Mouse (Mus musculus): Measurements from ENCODE around the gene Slc2a5. TPM values are rescaled to one million over a fixed set of nuclear protein-coding genes. Genes with fewer than 3 reads are reported as not detected.

The Slc2a5 gene
- polyA plus RNA-seq, 1 experiment from 2014 or later = 0.30 TPM

GRCm38 (mm10) chr4:150177122-150177521 lies 58.0 kb downstream of the Slc2a5 start:
- Histone ChIP-seq H3K36me3 (no peaks in the 10 kb centered on the region), H3K27ac (no peak overlapping the region), H3K9me3 (replicated peaks) (peaks cover 5% of the 10 kb centered on the region; the same call in 1 of the 2 replicates), H3K4me1 (peaks cover 17% of the 10 kb centered on the region), H3K4me2 (peak overlapping the region; percentile 56), H3K4me3 (no peak overlapping the region), H3K9ac (0 out of 2 replicates have a peak overlapping the region, but pooled peaks have one; percentile 15), H3K27me3 (replicated peaks) (no peaks in the 10 kb centered on the region)
- 46% methylated on average over 8 of the region's 8 CpGs for WGBS (ENCODE audit: insufficient replicate concordance)
- no peak for ATAC-seq

DNA sequence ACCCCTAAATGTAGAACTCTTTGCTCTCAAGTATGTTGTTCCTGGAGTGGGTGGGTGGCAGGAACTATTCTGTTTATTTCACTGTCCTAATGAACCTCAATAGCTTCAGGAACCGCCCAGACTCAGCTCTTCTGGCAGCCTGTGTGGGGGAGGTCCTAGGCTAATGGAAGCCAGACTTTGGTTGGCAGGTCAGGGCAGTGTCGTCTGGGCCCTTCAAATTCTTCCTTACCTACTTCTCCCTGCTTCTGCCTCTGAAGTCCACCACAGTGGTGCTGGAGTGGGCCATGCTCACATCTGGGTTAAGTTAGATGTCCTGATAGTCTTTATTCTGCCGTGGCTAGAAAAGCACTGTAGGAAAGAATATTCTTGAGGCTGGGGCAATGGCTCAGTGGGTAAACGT lies 59.0 kb downstream of the Slc2a5 start:
- ATAC-seq = no peak
- H3K36me3 ChIP-seq = no peaks in the 10 kb centered on the region
- no peak overlapping the region for H3K4me3 ChIP-seq
- no peak overlapping the region for H3K9ac ChIP-seq
- H3K4me1 ChIP-seq = peaks cover 11% of the 10 kb centered on the region
- H3K9me3 ChIP-seq (replicated peaks) = peaks cover 5% of the 10 kb centered on the region; the same call in 1 of the 2 replicates
- H3K27me3 ChIP-seq (replicated peaks) = no peaks in the 10 kb centered on the region
- H3K4me2 ChIP-seq = no peak overlapping the region
- no peak overlapping the region for H3K27ac ChIP-seq
- WGBS (ENCODE audit: insufficient replicate concordance) = 55% methylated on average over 4 of the region's 4 CpGs

DNA sequence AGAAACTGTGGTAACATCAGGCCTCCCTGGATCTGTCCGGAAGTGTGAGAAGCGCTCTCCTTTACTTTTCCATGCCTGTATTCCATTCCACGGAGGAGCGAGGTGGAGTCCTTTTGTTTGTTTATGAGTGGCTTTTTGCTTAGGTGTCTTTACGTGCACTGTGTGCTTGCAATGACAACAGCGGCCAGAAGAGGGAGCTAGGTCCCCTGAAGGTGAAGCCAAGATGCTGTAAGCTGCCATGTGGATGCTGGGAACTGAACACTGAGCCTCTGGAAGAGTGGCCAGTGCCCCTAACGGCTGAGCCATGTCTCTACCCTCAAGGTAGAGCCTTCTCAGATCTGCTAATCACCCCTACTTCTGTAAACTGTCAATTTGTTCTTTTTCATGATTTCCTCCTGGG lies 62.2 kb downstream of the Slc2a5 start:
- H3K27me3 ChIP-seq (replicated peaks) = no peaks in the 10 kb centered on the region
- no peak overlapping the region for H3K4me3 ChIP-seq
- no peak for ATAC-seq
- H3K27ac ChIP-seq = no peak overlapping the region
- H3K9ac ChIP-seq = no peak overlapping the region
- WGBS (ENCODE audit: insufficient replicate concordance) = 76% methylated on average over 7 of the region's 7 CpGs
- peaks cover 5% of the 10 kb centered on the region; the same call in 1 of the 2 replicates for H3K9me3 ChIP-seq (replicated peaks)
- no peak overlapping the region for H3K4me2 ChIP-seq
- no peaks in the 10 kb centered on the region for H3K36me3 ChIP-seq
- peaks cover 8% of the 10 kb centered on the region for H3K4me1 ChIP-seq

DNA sequence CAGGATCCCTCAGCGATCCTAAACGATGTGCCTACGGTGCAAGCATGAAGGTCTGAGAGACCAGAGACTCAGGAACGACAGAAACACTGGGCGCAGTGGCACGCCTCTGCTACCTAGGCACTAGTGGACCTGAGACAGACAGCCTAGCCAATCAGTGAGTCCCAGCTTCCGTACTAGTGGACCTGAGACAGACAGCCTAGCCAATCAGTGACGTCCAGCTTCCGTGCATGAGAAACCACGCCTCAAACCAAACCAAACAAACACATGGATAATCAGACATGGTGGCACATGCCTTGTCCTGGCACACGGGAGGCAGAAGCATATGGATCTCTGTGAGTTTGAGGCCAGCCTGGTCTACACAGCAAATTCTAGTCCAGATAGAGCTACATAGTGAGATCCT lies 69.2 kb downstream of the Slc2a5 start:
- H3K27me3 ChIP-seq (replicated peaks) = no peaks in the 10 kb centered on the region
- H3K27ac ChIP-seq = no peak overlapping the region
- H3K36me3 ChIP-seq = no peaks in the 10 kb centered on the region
- H3K4me3 ChIP-seq = no peak overlapping the region
- no peaks in the 10 kb centered on the region for H3K4me1 ChIP-seq
- peak; percentile 61; the same call in 1 of the 2 replicates for ATAC-seq
- H3K9ac ChIP-seq = no peak overlapping the region
- WGBS (ENCODE audit: insufficient replicate concordance) = 32% methylated on average over 11 of the region's 11 CpGs
- H3K9me3 ChIP-seq (replicated peaks) = no peaks in the 10 kb centered on the region
- peak overlapping the region; percentile 35; the same call in 1 of the 2 replicates for H3K4me2 ChIP-seq

DNA sequence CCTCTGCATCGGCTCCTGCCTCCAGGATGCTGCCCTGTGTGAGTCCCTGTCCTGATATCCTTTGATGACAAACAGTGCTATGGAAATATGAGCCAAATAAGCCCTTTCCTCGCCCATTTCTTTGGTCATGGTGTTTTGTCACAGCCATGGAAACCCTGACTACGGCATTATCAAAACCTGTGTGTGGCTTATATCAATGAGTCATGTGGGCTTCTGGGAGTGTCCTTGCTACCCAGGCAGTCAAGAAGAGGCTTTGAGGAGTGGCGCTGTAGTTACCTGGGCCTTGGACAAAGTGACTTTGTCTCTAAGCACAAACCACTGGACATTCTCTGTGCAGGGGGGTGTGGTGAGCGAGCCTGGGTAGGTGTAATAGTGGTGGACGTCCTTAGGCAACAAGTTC lies 73.1 kb downstream of the Slc2a5 start:
- Histone ChIP-seq H3K36me3 (no peaks in the 10 kb centered on the region), H3K4me1 (no peaks in the 10 kb centered on the region), H3K27ac (no peak overlapping the region), H3K4me2 (no peak overlapping the region), H3K9ac (no peak overlapping the region), H3K4me3 (no peak overlapping the region), H3K9me3 (replicated peaks) (no peaks in the 10 kb centered on the region), H3K27me3 (replicated peaks) (no peaks in the 10 kb centered on the region)
- 61% methylated on average over 6 of the region's 6 CpGs for WGBS (ENCODE audit: insufficient replicate concordance)
- no peak for ATAC-seq

Other genes with a start within 250 kb of the Slc2a5 start
- gene Spsb1, start 164.2 kb upstream of the Slc2a5 start, polyA plus RNA-seq (2016; fragmentation: Nextera tagmentation; extraction: Ambion mirVana) = 0.97 and 1.5 TPM in 2 replicates
- gene H6pd, start 110.3 kb upstream of the Slc2a5 start, polyA plus RNA-seq (2016; fragmentation: Nextera tagmentation; extraction: Ambion mirVana) = 8.8 and 9.0 TPM in 2 replicates
- 0.18 and 0.37 TPM in 2 replicates for gene Gpr157, start 31.9 kb upstream of the Slc2a5 start, polyA plus RNA-seq (2016; fragmentation: Nextera tagmentation; extraction: Ambion mirVana)
- gene Slc2a7, start 29.7 kb downstream of the Slc2a5 start, polyA plus RNA-seq (2016; fragmentation: Nextera tagmentation; extraction: Ambion mirVana) = not detected in 2 replicates
- gene Car6, start 82.0 kb downstream of the Slc2a5 start, polyA plus RNA-seq (2016; fragmentation: Nextera tagmentation; extraction: Ambion mirVana) = not detected in 2 replicates
- gene Eno1, start 117.4 kb downstream of the Slc2a5 start, polyA plus RNA-seq (2016; fragmentation: Nextera tagmentation; extraction: Ambion mirVana) = 1,241 and 1,342 TPM in 2 replicates
- 11.6 and 12.8 TPM in 2 replicates for gene Rere, start 162.4 kb downstream of the Slc2a5 start, polyA plus RNA-seq (2016; fragmentation: Nextera tagmentation; extraction: Ambion mirVana)